Mouse (Mus musculus): Measurements from ENCODE around the gene Setd5.

- TF ChIP-seq EP300 (IDR thresholded peaks at IDR 0.05; ENCODE audit: low read depth) (no peak), CTCF (IDR thresholded peaks at IDR 0.05; ENCODE audit: low read depth) (no peak)
These were observed 99.4 kb downstream of the Setd5 start for GRCm38 (mm10) chr6:113176613-113177012.

Measured in liver, embryonic 14.5 days (tissue).